In the genomic region with DNA sequence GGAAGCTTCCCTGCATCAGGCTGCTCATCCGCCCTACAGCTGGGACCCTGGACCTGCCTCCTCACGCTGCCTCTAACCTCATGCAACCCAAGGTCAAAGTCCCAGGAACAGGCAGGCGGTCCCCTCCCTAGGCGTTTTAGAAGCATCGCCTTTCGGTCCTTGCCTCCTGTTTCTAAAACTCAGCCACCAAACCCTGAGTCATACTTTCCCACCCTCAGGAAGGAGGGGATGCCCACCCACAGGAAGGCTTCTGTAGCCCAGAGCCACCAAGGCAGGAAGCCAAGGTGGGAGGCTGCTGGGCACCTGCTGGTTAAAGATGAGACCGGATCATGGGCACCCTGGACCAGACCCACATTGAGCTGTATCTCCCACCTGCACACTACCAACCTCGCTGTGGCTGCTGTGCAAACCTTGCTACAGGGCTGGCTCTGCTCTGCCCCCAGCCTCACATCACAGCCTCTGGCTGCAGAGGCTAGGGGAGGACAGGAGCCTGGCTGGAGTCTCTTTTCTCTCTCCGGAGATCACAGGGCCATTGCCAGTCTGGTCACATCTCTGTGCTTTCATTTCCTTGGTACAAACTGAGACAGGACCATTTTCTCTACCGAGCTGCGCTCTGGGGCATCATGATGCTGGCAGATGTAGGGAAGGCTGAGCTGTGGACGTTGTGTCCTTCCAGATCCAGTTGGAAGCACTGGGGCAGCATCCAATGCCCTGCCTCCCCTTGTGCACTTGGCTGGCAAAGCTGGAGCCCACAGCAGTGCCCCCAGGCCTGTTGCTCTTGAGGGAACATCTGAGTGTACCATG, we compare ENCODE assay signal across 8 mouse cellular contexts.
A peak's percentile ranks its signal among the peaks of the same experiment; 100 is the strongest.
DNase-seq lines count a peak whose midpoint lies in the region; ATAC-seq and TF ChIP-seq lines count a peak whose summit lies in the region.

No protein-coding gene starts in this region.

- no peaks in the 10 kb centered on the region for H3K27me3 ChIP-seq in lung, postnatal 0 days (replicated peaks; ENCODE audit: insufficient read depth, low read length)
- no peaks in the 10 kb centered on the region for H3K27me3 ChIP-seq in forebrain, embryonic 11.5 days (ENCODE audit: control insufficient read depth, insufficient read depth, low read length)
- no peaks in the 10 kb centered on the region for H3K27me3 ChIP-seq in intestine, postnatal 0 days (replicated peaks; ENCODE audit: control insufficient read depth, insufficient read depth, low read length)
- H3K27me3 ChIP-seq in midbrain, embryonic 11.5 days (ENCODE audit: control insufficient read depth, insufficient read depth, low read length): no peaks in the 10 kb centered on the region

- no peak for TF ChIP-seq EP300 in lung, postnatal 0 days (IDR thresholded peaks at IDR 0.05)

- no peak for TF ChIP-seq CTCF in lung, postnatal 0 days (IDR thresholded peaks at IDR 0.05)
- TF ChIP-seq CTCF in intestine, postnatal 0 days (IDR thresholded peaks at IDR 0.05; ENCODE audit: low read depth): no peak

- no peaks in the 10 kb centered on the region for H3K36me3 ChIP-seq in lung, postnatal 0 days (ENCODE audit: insufficient read depth, low read length)
- no peaks in the 10 kb centered on the region for H3K36me3 ChIP-seq in forebrain, embryonic 11.5 days (ENCODE audit: control insufficient read depth, insufficient read depth, low read length)
- H3K36me3 ChIP-seq in intestine, postnatal 0 days (ENCODE audit: control insufficient read depth, insufficient read depth): no peaks in the 10 kb centered on the region
- H3K36me3 ChIP-seq in midbrain, embryonic 11.5 days (ENCODE audit: control insufficient read depth, insufficient read depth, low read length): no peaks in the 10 kb centered on the region

- no peak overlapping the region for H3K9ac ChIP-seq in lung, postnatal 0 days (replicated peaks; ENCODE audit: low read depth)
- peak overlapping the region; percentile 48 for H3K9ac ChIP-seq in forebrain, embryonic 11.5 days (ENCODE audit: low read length)
- H3K9ac ChIP-seq in intestine, postnatal 0 days (ENCODE audit: low read depth, low read length): no peak overlapping the region
- peak overlapping the region; percentile 55 for H3K9ac ChIP-seq in midbrain, embryonic 11.5 days (ENCODE audit: low read length)

- 0 out of 2 replicates have a peak overlapping the region, but pooled peaks have one; percentile 9 for H3K27ac ChIP-seq in lung, postnatal 0 days (ENCODE audit: low read length)
- no peak overlapping the region for H3K27ac ChIP-seq in forebrain, embryonic 11.5 days (ENCODE audit: low read depth, low read length)
- no peak overlapping the region for H3K27ac ChIP-seq in intestine, postnatal 0 days (ENCODE audit: low read depth, low read length)
- H3K27ac ChIP-seq in midbrain, embryonic 11.5 days (ENCODE audit: low read depth, low read length): peak overlapping the region; percentile 30; the same call in 1 of the 2 replicates

- WGBS in lung, postnatal 0 days: 64% methylated on average over 12 of the region's 12 CpGs
- WGBS in forebrain, embryonic 11.5 days: 52% methylated on average over 12 of the region's 12 CpGs
- 53% methylated on average over 12 of the region's 12 CpGs for WGBS in intestine, postnatal 0 days
- WGBS in midbrain, embryonic 11.5 days: 60% methylated on average over 12 of the region's 12 CpGs

- no peak for DNase-seq in lung, postnatal 0 days (ENCODE audit: low spot score)
- DNase-seq in lung, postnatal 25 days (ENCODE audit: low spot score): no peak
- DNase-seq in forebrain, embryonic 11.5 days (ENCODE audit: low spot score): no peak
- DNase-seq in midbrain, embryonic 11.5 days (ENCODE audit: low spot score, missing footprints): no peak
- peak; percentile 73 for DNase-seq in thymus, postnatal 14 days
- DNase-seq in gastrocnemius, adult 18-20 months (ENCODE audit: low spot score): no peak

- no peaks in the 10 kb centered on the region for H3K9me3 ChIP-seq in lung, postnatal 0 days (ENCODE audit: low read length)
- no peaks in the 10 kb centered on the region for H3K9me3 ChIP-seq in forebrain, embryonic 11.5 days (ENCODE audit: control insufficient read depth, low read length)
- no peaks in the 10 kb centered on the region for H3K9me3 ChIP-seq in intestine, postnatal 0 days (ENCODE audit: control insufficient read depth)
- no peaks in the 10 kb centered on the region for H3K9me3 ChIP-seq in midbrain, embryonic 11.5 days (ENCODE audit: control insufficient read depth, low read length)

- ATAC-seq in lung, postnatal 0 days: peak; percentile 20; the same call in 1 of the 2 replicates
- no peak for ATAC-seq in forebrain, embryonic 11.5 days (replicated peaks; ENCODE audit: low FRiP score)
- 0 out of 2 replicates have a peak, but pooled peaks have one; percentile 34 for ATAC-seq in intestine, postnatal 0 days
- ATAC-seq in midbrain, embryonic 11.5 days (ENCODE audit: low FRiP score): no peak; the same call in 1 of the 2 replicates
- ATAC-seq in erythroid progenitor cell, adult 5-6 weeks (replicated peaks; ENCODE audit: low FRiP score, poor library complexity, severe bottlenecking): no peak

- H3K4me3 ChIP-seq in lung, postnatal 0 days (ENCODE audit: low read depth, low read length): no peak overlapping the region
- H3K4me3 ChIP-seq in forebrain, embryonic 11.5 days (ENCODE audit: low read depth, low read length): no peak overlapping the region
- H3K4me3 ChIP-seq in intestine, postnatal 0 days (ENCODE audit: low read depth, low read length): no peak overlapping the region
- H3K4me3 ChIP-seq in midbrain, embryonic 11.5 days (ENCODE audit: low read depth, low read length): peak overlapping the region; percentile 9

- peaks cover 9% of the 10 kb centered on the region; the same call in 1 of the 2 replicates for H3K4me1 ChIP-seq in lung, postnatal 0 days (ENCODE audit: insufficient read depth, low read depth, low read length)
- peaks cover 32% of the 10 kb centered on the region for H3K4me1 ChIP-seq in forebrain, embryonic 11.5 days (replicated peaks; ENCODE audit: control insufficient read depth, insufficient read depth, low read length)
- peaks cover 7% of the 10 kb centered on the region; the same call in 1 of the 2 replicates for H3K4me1 ChIP-seq in intestine, postnatal 0 days (replicated peaks; ENCODE audit: control insufficient read depth, insufficient read depth, low read length)
- peaks cover 41% of the 10 kb centered on the region for H3K4me1 ChIP-seq in midbrain, embryonic 11.5 days (ENCODE audit: control insufficient read depth, insufficient read depth, low read length)

- H3K4me2 ChIP-seq in lung, postnatal 0 days (replicated peaks; ENCODE audit: low read depth, low read length): no peak overlapping the region
- peak overlapping the region; percentile 40 for H3K4me2 ChIP-seq in forebrain, embryonic 11.5 days (ENCODE audit: low read depth, low read length, severe bottlenecking)
- peak overlapping the region; percentile 6 for H3K4me2 ChIP-seq in intestine, postnatal 0 days (replicated peaks; ENCODE audit: low read depth)
- peak overlapping the region; percentile 54 for H3K4me2 ChIP-seq in midbrain, embryonic 11.5 days

Comparison
In these comparisons a context has a peak if more than half of its experiments do, and no peak if none do; other contexts are left out.
1. ATAC-seq: peak in lung, postnatal 0 days (single experiment) and intestine, postnatal 0 days (single experiment); none in forebrain, embryonic 11.5 days (single experiment), midbrain, embryonic 11.5 days (single experiment) and erythroid progenitor cell, adult 5-6 weeks (single experiment).
2. H3K27ac ChIP-seq: peak in lung, postnatal 0 days (single experiment) and midbrain, embryonic 11.5 days (single experiment); none in forebrain, embryonic 11.5 days (single experiment) and intestine, postnatal 0 days (single experiment).
3. H3K9ac ChIP-seq: peak in forebrain, embryonic 11.5 days (single experiment) and midbrain, embryonic 11.5 days (single experiment); none in lung, postnatal 0 days (single experiment) and intestine, postnatal 0 days (single experiment).